Mouse (Mus musculus) mature B cell (primary cell): ENCODE measurements around the gene Nr4a2.

Experiments
- in situ Hi-C: fragments of 300-500 bp; cut with MboI; formaldehyde crosslinking; loops from 2 replicates; pipeline ENCODE4 v1.14.3; 2019

Gene Nr4a2

GRCm38 (mm10) chr2:57123991-57124840 lies at the start of gene Nr4a2:
Nr4a2 (minus strand) TSS chr2:57124003.
- in situ Hi-C loops, result no loop called here

GRCm38 (mm10) chr2:57165416-57165815 lies 41.6 kb upstream of the Nr4a2 start:
- in situ Hi-C loops, result no loop called here

GRCm38 (mm10) chr2:57156814-57157213 lies 33.0 kb upstream of the Nr4a2 start:
- in situ Hi-C loops, result no loop called here

GRCm38 (mm10) chr2:57149796-57150195 lies 26.0 kb upstream of the Nr4a2 start:
- in situ Hi-C loops, result no loop called here

GRCm38 (mm10) chr2:57148231-57148630 lies 24.4 kb upstream of the Nr4a2 start:
- in situ Hi-C loops, result no loop called here

- in situ Hi-C loops, result no loop called here
Observed at GRCm38 (mm10) chr2:57145646-57146421, 22.0 kb upstream of the Nr4a2 start.

GRCm38 (mm10) chr2:57138594-57138993 lies 14.8 kb upstream of the Nr4a2 start:
- in situ Hi-C loops, result no loop called here

GRCm38 (mm10) chr2:57127461-57127860 lies 3.7 kb upstream of the Nr4a2 start:
- in situ Hi-C loops, result no loop called here

- in situ Hi-C loops, result no loop called here
Observed at GRCm38 (mm10) chr2:57125891-57126290, 2.1 kb upstream of the Nr4a2 start.

- in situ Hi-C loops, result no loop called here
Observed at GRCm38 (mm10) chr2:57122986-57123980, 520 bp downstream of the Nr4a2 start.

- in situ Hi-C loops, result no loop called here
Observed at GRCm38 (mm10) chr2:57121110-57121509, 2.7 kb downstream of the Nr4a2 start.

GRCm38 (mm10) chr2:57117201-57117951 lies 6.4 kb downstream of the Nr4a2 start:
- in situ Hi-C loops, result loop anchor here (10.0 kb wide), 1 partner anchor 127 kb away; no protein-coding TSS in a partner anchor

GRCm38 (mm10) chr2:57116366-57117200 lies 7.2 kb downstream of the Nr4a2 start:
- in situ Hi-C loops, result loop anchor here (10.0 kb wide), 1 partner anchor 128 kb away; no protein-coding TSS in a partner anchor

GRCm38 (mm10) chr2:57115864-57116365 lies 7.9 kb downstream of the Nr4a2 start:
- in situ Hi-C loops, result loop anchor here (10.0 kb wide), 1 partner anchor 129 kb away; no protein-coding TSS in a partner anchor

GRCm38 (mm10) chr2:57115181-57115863 lies 8.5 kb downstream of the Nr4a2 start:
- in situ Hi-C loops, result loop anchor here (10.0 kb wide), 1 partner anchor 129 kb away; no protein-coding TSS in a partner anchor

GRCm38 (mm10) chr2:57114211-57115151 lies 9.3 kb downstream of the Nr4a2 start:
- in situ Hi-C loops, result loop anchor here (10.0 kb wide), 1 partner anchor 130 kb away; no protein-coding TSS in a partner anchor

- in situ Hi-C loops, result loop anchor here (10.0 kb wide), 1 partner anchor 131 kb away; no protein-coding TSS in a partner anchor
Observed at GRCm38 (mm10) chr2:57113431-57113830, 10.4 kb downstream of the Nr4a2 start.
